Mouse (Mus musculus) liver, postnatal 0 days (tissue): Measurements from ENCODE around the gene Oard1.

ENCODE experiments used
- CTCF ChIP-seq: sonication (generic); IDR thresholded peaks from 2 replicates; pipeline ENCODE4 v1.5.1; 2016; ENCODE audit warnings: antibody characterized with exemption, low read depth
- EP300 ChIP-seq: IDR thresholded peaks from 2 replicates; pipeline ENCODE4 v1.6.1; 2016; ENCODE audit warnings: antibody characterized with exemption, low read depth, mild to moderate bottlenecking

GRCm38 (mm10) chr17:48417521-48417920, 7.7 kb downstream of the Oard1 start:
- TF ChIP-seq CTCF (no peak), EP300 (no peak)
